ENCODE assay signal across 8 mouse cellular contexts in genomic region chr4:134853637-134854485, GRCm38 (mm10). TPM values are rescaled to one million over a fixed set of nuclear protein-coding genes. Genes with fewer than 3 reads are reported as not detected.
DNase-seq lines count a peak whose midpoint lies in the region; ATAC-seq and TF ChIP-seq lines count a peak whose summit lies in the region.

No protein-coding gene starts in this region.

- peak overlapping the region; percentile 58 for H3K4me2 ChIP-seq in CH12.LX (ENCODE audit: insufficient read depth, low read depth, poor library complexity, severe bottlenecking)
- peak overlapping the region; percentile 90 for H3K4me2 ChIP-seq in heart, embryonic 16.5 days (ENCODE audit: low read depth, low read length)
- H3K4me2 ChIP-seq in liver, embryonic 13.5 days: peak overlapping the region; percentile 98
- H3K4me2 ChIP-seq in stomach, embryonic 14.5 days (replicated peaks; ENCODE audit: low read depth, low read length): peak overlapping the region; percentile 73

- peak; percentile 77 for TF ChIP-seq POLR2A in CH12.LX (IDR thresholded peaks at IDR 0.05; ENCODE audit: low read depth, low read length)

- H3K79me2 ChIP-seq in CH12.LX (replicated peaks; ENCODE audit: control insufficient read depth, extremely low read depth, insufficient read depth, poor library complexity, severe bottlenecking): no peaks in the 10 kb centered on the region; the same call in 1 of the 2 replicates

- TF ChIP-seq CTCF in CH12.LX (conservative IDR thresholded peaks at IDR 0.05 in 1 of 2, IDR thresholded peaks at IDR 0.05 in 1 of 2; ENCODE audit: low read depth in 2 of 2, low read length in 2 of 2): no peak

- no peaks in the 10 kb centered on the region for H3K9me3 ChIP-seq in CH12.LX (replicated peaks; ENCODE audit: low read length)
- no peaks in the 10 kb centered on the region for H3K9me3 ChIP-seq in forebrain, embryonic 10.5 days
- H3K9me3 ChIP-seq in heart, embryonic 16.5 days (replicated peaks; ENCODE audit: control insufficient read depth, low read length): no peaks in the 10 kb centered on the region
- no peaks in the 10 kb centered on the region for H3K9me3 ChIP-seq in liver, embryonic 13.5 days (replicated peaks)
- no peaks in the 10 kb centered on the region for H3K9me3 ChIP-seq in stomach, embryonic 14.5 days (ENCODE audit: control insufficient read depth, low read depth, low read length)

- no peak for TF ChIP-seq EP300 in CH12.LX (IDR thresholded peaks at IDR 0.05; ENCODE audit: low read length)

- H3K4me3 ChIP-seq in CH12.LX (replicated peaks in 1 of 3; ENCODE audit: low read depth in 2 of 3, low read length in 2 of 3, poor library complexity in 1 of 3): peak overlapping the region; percentile 75 to 91 (median 85)
- H3K4me3 ChIP-seq in forebrain, embryonic 10.5 days: peak overlapping the region; percentile 99
- peak overlapping the region; percentile 96 for H3K4me3 ChIP-seq in heart, embryonic 16.5 days (ENCODE audit: low read length)
- peak overlapping the region; percentile 98 for H3K4me3 ChIP-seq in liver, embryonic 13.5 days (replicated peaks)
- peak overlapping the region; percentile 95 for H3K4me3 ChIP-seq in stomach, embryonic 14.5 days (ENCODE audit: low read depth, low read length)

- in situ Hi-C loops in CH12.LX (cut with MboI; ENCODE audit: low pct_ligation_motif_present, low pct_unique_long_range_greater_than_20kb, low sequenced_read_pairs): no loop called here

- H3K27me3 ChIP-seq in CH12.LX (replicated peaks): peaks cover 22% of the 10 kb centered on the region
- H3K27me3 ChIP-seq in forebrain, embryonic 10.5 days (ENCODE audit: poor library complexity, severe bottlenecking): peaks cover 29% of the 10 kb centered on the region
- peaks cover 4% of the 10 kb centered on the region; the same call in 1 of the 2 replicates for H3K27me3 ChIP-seq in heart, embryonic 16.5 days (ENCODE audit: control insufficient read depth, insufficient read depth, low read length)
- peaks cover 8% of the 10 kb centered on the region; the same call in 1 of the 2 replicates for H3K27me3 ChIP-seq in liver, embryonic 13.5 days
- H3K27me3 ChIP-seq in stomach, embryonic 14.5 days (ENCODE audit: control insufficient read depth, insufficient read depth, low read length): no peaks in the 10 kb centered on the region

- peaks cover 4 to 13% of the 10 kb centered on the region in 2 experiments; a peak in 2 of 4 replicates for H3K4me1 ChIP-seq in CH12.LX (ENCODE audit: control insufficient read depth in 1 of 2, insufficient read depth in 2 of 2)
- H3K4me1 ChIP-seq in forebrain, embryonic 10.5 days: peaks cover 48% of the 10 kb centered on the region
- peaks cover 15% of the 10 kb centered on the region; the same call in 1 of the 2 replicates for H3K4me1 ChIP-seq in heart, embryonic 16.5 days (ENCODE audit: control insufficient read depth, insufficient read depth, low read length)
- H3K4me1 ChIP-seq in liver, embryonic 13.5 days (replicated peaks): peaks cover 56% of the 10 kb centered on the region
- peaks cover 15% of the 10 kb centered on the region for H3K4me1 ChIP-seq in stomach, embryonic 14.5 days (ENCODE audit: control insufficient read depth, insufficient read depth, low read length)

- peak overlapping the region; percentile 28 for H3K9ac ChIP-seq in CH12.LX (ENCODE audit: insufficient read depth, low read depth)
- H3K9ac ChIP-seq in heart, embryonic 16.5 days (ENCODE audit: low read length): peak overlapping the region; percentile 60
- H3K9ac ChIP-seq in liver, embryonic 13.5 days: peak overlapping the region; percentile 93
- peak overlapping the region; percentile 45; the same call in 1 of the 2 replicates for H3K9ac ChIP-seq in stomach, embryonic 14.5 days (replicated peaks; ENCODE audit: low read depth, low read length)

- peak; percentile 92 for ATAC-seq in heart, embryonic 16.5 days (replicated peaks; ENCODE audit: extremely low read depth, insufficient read depth, low FRiP score)
- ATAC-seq in liver, embryonic 13.5 days (ENCODE audit: low read depth): peak; percentile 88
- ATAC-seq in stomach, embryonic 14.5 days (ENCODE audit: insufficient number of reproducible peaks, insufficient read depth, low FRiP score, low read depth): peak; percentile 89

- WGBS in forebrain, embryonic 10.5 days: 1% methylated on average over 91 of the region's 91 CpGs
- WGBS in heart, embryonic 16.5 days: 1% methylated on average over 91 of the region's 91 CpGs
- under 1% methylated on average over 91 of the region's 91 CpGs for WGBS in liver, embryonic 13.5 days (ENCODE audit: insufficient replicate concordance)
- WGBS in stomach, embryonic 14.5 days: 1% methylated on average over 88 of the region's 91 CpGs

- H3K36me3 ChIP-seq in CH12.LX (replicated peaks in 1 of 2; ENCODE audit: control insufficient read depth in 1 of 2, insufficient read depth in 1 of 2, low read length in 1 of 2): no peaks in the 10 kb centered on the region
- H3K36me3 ChIP-seq in forebrain, embryonic 10.5 days (replicated peaks): peaks cover 5% of the 10 kb centered on the region; the same call in 1 of the 2 replicates
- no peaks in the 10 kb centered on the region for H3K36me3 ChIP-seq in heart, embryonic 16.5 days (ENCODE audit: control insufficient read depth, insufficient read depth)
- peaks cover 4% of the 10 kb centered on the region; the same call in 1 of the 2 replicates for H3K36me3 ChIP-seq in liver, embryonic 13.5 days
- no peaks in the 10 kb centered on the region for H3K36me3 ChIP-seq in stomach, embryonic 14.5 days (ENCODE audit: control insufficient read depth, insufficient read depth, low read length)

- DNase-seq in CH12.LX (ENCODE audit: extremely low read depth): peak; percentile 82
- peak; percentile 83 for DNase-seq in c-Kit-positive CD71-negative TER-119-negative erythroid progenitor cells, embryonic 14.5 days (ENCODE audit: low read depth)
- peak; percentile 92 for DNase-seq in forebrain, embryonic 10.5 days (ENCODE audit: extremely low spot score, low spot score)
- DNase-seq in kidney, postnatal 25 days: peak; percentile 93 to 96
- peak; percentile 92 for DNase-seq in liver, embryonic 13.5 days
- peak; percentile 92 to 94 for DNase-seq in natural killer cell, adult 2 months (ENCODE audit: low spot score in 2 of 2)

- dilution Hi-C loops in CH12.LX (cut with MboI; ENCODE audit: extremely low pct_ligation_motif_present, extremely low pct_unique_long_range_greater_than_20kb, low sequenced_read_pairs): no loop called here

- H3K27ac ChIP-seq in CH12.LX (ENCODE audit: insufficient read depth, low read depth): peak overlapping the region; percentile 65
- H3K27ac ChIP-seq in forebrain, embryonic 10.5 days: peak overlapping the region; percentile 96
- H3K27ac ChIP-seq in heart, embryonic 16.5 days (ENCODE audit: low read length): peak overlapping the region; percentile 79
- H3K27ac ChIP-seq in liver, embryonic 13.5 days: peak overlapping the region; percentile 98
- H3K27ac ChIP-seq in stomach, embryonic 14.5 days (ENCODE audit: low read length): peak overlapping the region; percentile 87

- TF ChIP-seq RAD21 in CH12.LX (IDR thresholded peaks at IDR 0.05; ENCODE audit: low read depth, low read length): no peak

TF ChIP-seq in CH12.LX, 34 proteins besides CTCF, POLR2A, EP300 and RAD21 (continues in another document):
- peak; percentile 81 for TF ChIP-seq ZMIZ1 (IDR thresholded peaks at IDR 0.05; ENCODE audit: low read depth, low read length)
- peak; percentile 83 for TF ChIP-seq NRF1 (IDR thresholded peaks at IDR 0.05; ENCODE audit: low read depth, low read length)
- no peak for TF ChIP-seq CHD2 (IDR thresholded peaks at IDR 0.05; ENCODE audit: low read length)
- peak; percentile 86 for TF ChIP-seq MAX (IDR thresholded peaks at IDR 0.05; ENCODE audit: low read length)
- TF ChIP-seq CHD1 (IDR thresholded peaks at IDR 0.05; ENCODE audit: low read depth, low read length): no peak
- TF ChIP-seq SMC3 (IDR thresholded peaks at IDR 0.05; ENCODE audit: low read depth, low read length): no peak
- 0 out of 2 replicates have a peak, but pooled peaks have one; percentile 27 for TF ChIP-seq POLR2AphosphoS2 (IDR thresholded peaks at IDR 0.05; ENCODE audit: low read depth, low read length)
- peak; percentile 55; the same call in 1 of the 2 replicates for TF ChIP-seq MYC (IDR thresholded peaks at IDR 0.05; ENCODE audit: low read depth, low read length)
- TF ChIP-seq BHLHE40 (IDR thresholded peaks at IDR 0.05; ENCODE audit: low read depth, low read length): peak; percentile 8; the same call in 1 of the 2 replicates
- no peak for TF ChIP-seq ETS1 (conservative IDR thresholded peaks at IDR 0.05; ENCODE audit: low read depth, low read length)
- peak; percentile 53; the same call in 1 of the 2 replicates for TF ChIP-seq TCF12 (IDR thresholded peaks at IDR 0.05; ENCODE audit: low read depth, low read length)
- 0 out of 2 replicates have a peak, but pooled peaks have one; percentile 48 for TF ChIP-seq E2F4 (IDR thresholded peaks at IDR 0.05; ENCODE audit: insufficient replicate concordance, low read depth, low read length)
- TF ChIP-seq NELFE (IDR thresholded peaks at IDR 0.05; ENCODE audit: low read depth, low read length): peak; percentile 80
- TF ChIP-seq MXI1 (IDR thresholded peaks at IDR 0.05; ENCODE audit: low read depth, low read length): peak; percentile 97
- no peak for TF ChIP-seq RCOR1 (conservative IDR thresholded peaks at IDR 0.05; ENCODE audit: low read depth, low read length)
- TF ChIP-seq ZC3H11A (IDR thresholded peaks at IDR 0.05; ENCODE audit: low read depth, low read length): no peak
- no peak for TF ChIP-seq KAT2A (IDR thresholded peaks at IDR 0.05; ENCODE audit: insufficient replicate concordance, low read length)

RNA-seq across cellular contexts. Expression of gene Maco1, which starts 0.7 kb away (rescaled TPM):
- 15.8 and 16.6 TPM in 2 replicates for total RNA-seq in CH12.LX (2012; rRNA removed)
- total RNA-seq in CH12.LX (2014; rRNA removed): 17.3 and 19.6 TPM in 2 replicates
- polyA plus RNA-seq in CH12.LX (2012; ENCODE audit: insufficient read length, low read depth): 19.8 and 22.3 TPM in 2 replicates
- polyA plus RNA-seq in forebrain, embryonic 10.5 days (2016; fragmentation: Nextera tagmentation; extraction: Ambion mirVana): 33.0 and 35.0 TPM in 2 replicates
- 23.1 and 25.3 TPM in 2 replicates for polyA plus RNA-seq in heart, embryonic 16.5 days (2015; fragmentation: Nextera tagmentation; extraction: Ambion mirVana)
- 19.0 and 23.3 TPM in 2 replicates for polyA plus RNA-seq in liver, embryonic 13.5 days (2015; fragmentation: Nextera tagmentation; extraction: Ambion mirVana)
- 46.1 and 48.4 TPM in 2 replicates for polyA plus RNA-seq in stomach, embryonic 14.5 days (2014; fragmentation: Nextera tagmentation; extraction: Ambion mirVana)

RNA-seq across cellular contexts. Expression of gene Rhd, which starts 10.5 kb away (rescaled TPM):
- total RNA-seq in CH12.LX (2012; rRNA removed) (0.92 and 1.1 TPM in 2 replicates), CH12.LX (2014; rRNA removed) (0.82 and 1.3 TPM in 2 replicates)
- 0.79 and 1.1 TPM in 2 replicates for polyA plus RNA-seq in CH12.LX (2012; ENCODE audit: insufficient read length, low read depth)
- 10.6 and 14.5 TPM in 2 replicates for polyA plus RNA-seq in forebrain, embryonic 10.5 days (2016; fragmentation: Nextera tagmentation; extraction: Ambion mirVana)
- 4.3 and 4.5 TPM in 2 replicates for polyA plus RNA-seq in heart, embryonic 16.5 days (2015; fragmentation: Nextera tagmentation; extraction: Ambion mirVana)
- 545 and 561 TPM in 2 replicates for polyA plus RNA-seq in liver, embryonic 13.5 days (2015; fragmentation: Nextera tagmentation; extraction: Ambion mirVana)
- polyA plus RNA-seq in stomach, embryonic 14.5 days (2014; fragmentation: Nextera tagmentation; extraction: Ambion mirVana): 1.2 and 1.6 TPM in 2 replicates

Comparison
In these comparisons a context has a peak if more than half of its experiments do, and no peak if none do; other contexts are left out.
1. Peak in every context shown above with its lines: DNase-seq, ATAC-seq, H3K4me3 ChIP-seq and H3K27ac ChIP-seq.
2. H3K9ac ChIP-seq: peak in every context shown above with its lines; median percentile 93 in liver, embryonic 13.5 days; 60 in heart, embryonic 16.5 days; 45 in stomach, embryonic 14.5 days; 28 in CH12.LX.
3. RNA of gene Rhd, which starts 10.5 kb away (polyA plus RNA-seq): 545 to 561 TPM in liver, embryonic 13.5 days; 10.6 to 14.5 TPM in forebrain, embryonic 10.5 days, 4.3 to 4.5 TPM in heart, embryonic 16.5 days, 1.2 to 1.6 TPM in stomach, embryonic 14.5 days and 0.79 to 1.1 TPM in CH12.LX; every median in the first group is over 10 times any median in the second.